Mouse (Mus musculus) limb, embryonic 14.5 days (tissue): Measurements from ENCODE around the gene Mras. TPM values are rescaled to one million over a fixed set of nuclear protein-coding genes. Genes with fewer than 3 reads are reported as not detected.

Source experiments
- ATAC-seq: fragments of 200-750 bp; cut with Nextera tagmentation; 2 replicates; pipeline ENCODE4 v1.8.0; 2017; ENCODE audit warnings: low read depth, moderate number of reproducible peaks, moderate TSS enrichment; ENCODE audit not compliant: low FRiP score
- DNase-seq: peaks from one replicate; pipeline ENCODE4 v3.0.0-alpha.2; 2015; ENCODE audit warnings: low spot score
- H3K27ac ChIP-seq: fragments of 300-500 bp; sonication (generic); replicated peaks from 2 replicates; pipeline ENCODE4 v1.5.1; 2014; ENCODE audit warnings: low read depth, mild to moderate bottlenecking, low read length, moderate library complexity, mixed read lengths
- H3K27me3 ChIP-seq: fragments of 300-500 bp; sonication (generic); 2 replicates; pipeline ENCODE4 v1.6.1; 2014; ENCODE audit warnings: low read length, mixed read lengths; ENCODE audit not compliant: control insufficient read depth, insufficient read depth
- H3K36me3 ChIP-seq: fragments of 300-500 bp; sonication (generic); 2 replicates; pipeline ENCODE4 v1.6.1; 2014; ENCODE audit warnings: mild to moderate bottlenecking, low read length, moderate library complexity, mixed read lengths; ENCODE audit not compliant: control insufficient read depth, insufficient read depth
- H3K4me1 ChIP-seq: fragments of 300-500 bp; sonication (generic); 2 replicates; pipeline ENCODE4 v1.6.1; 2014; ENCODE audit warnings: antibody characterized with exemption, low read length, mixed read lengths; ENCODE audit not compliant: control insufficient read depth, insufficient read depth
- H3K4me2 ChIP-seq: fragments of 300-500 bp; sonication (generic); replicated peaks from 2 replicates; pipeline ENCODE4 v1.6.1; 2014; ENCODE audit warnings: low read depth, mild to moderate bottlenecking, low read length, moderate library complexity; ENCODE audit not compliant: severe bottlenecking
- H3K4me3 ChIP-seq: fragments of 300-500 bp; sonication (generic); replicated peaks from 2 replicates; pipeline ENCODE4 v1.5.1; 2014; ENCODE audit warnings: low read length
- H3K9ac ChIP-seq: fragments of 300-500 bp; sonication (generic); 2 replicates; pipeline ENCODE4 v1.6.1; 2014; ENCODE audit warnings: mild to moderate bottlenecking, low read depth, low read length, moderate library complexity; ENCODE audit not compliant: severe bottlenecking
- H3K9me3 ChIP-seq: fragments of 300-500 bp; sonication (generic); 2 replicates; pipeline ENCODE4 v1.6.1; 2016; ENCODE audit warnings: low read length; ENCODE audit not compliant: control insufficient read depth
- POLR2A ChIP-seq: fragments of 200-500 bp; IDR thresholded peaks from 2 replicates; pipeline ENCODE4 v1.8.0; 2012; ENCODE audit warnings: inconsistent platforms, mild to moderate bottlenecking, moderate library complexity, borderline replicate concordance; ENCODE audit not compliant: insufficient read depth, insufficient read length; ENCODE audit errors: extremely low read depth
- WGBS: fragments of 180-500 bp; shearing (Covaris S2); extraction: QIAGEN DNeasy Blood & Tissue Kit; methylation state at CpG from one replicate; pipeline ENCODE4 v1.1.7; 2014; 5-methylcytosine and 5-hydroxymethylcytosine counted together
- polyA plus RNA-seq, 2 experiments: library from polyadenylated mRNA; depleted of rRNA in 1 of 2; stranded (reverse) in 1 of 2; unstranded in 1 of 2; fragments of >200 nt; fragmentation: Nextera tagmentation in 1 of 2; extraction: Ambion mirVana in 1 of 2; gene quantifications; 2 replicates each; pipeline versions ENCODE4 v1.2.1 to v1.2.3; 2012 to 2014

Gene Mras
- polyA plus RNA-seq, 2 experiments, result 23.3 to 23.7 TPM

DNA sequence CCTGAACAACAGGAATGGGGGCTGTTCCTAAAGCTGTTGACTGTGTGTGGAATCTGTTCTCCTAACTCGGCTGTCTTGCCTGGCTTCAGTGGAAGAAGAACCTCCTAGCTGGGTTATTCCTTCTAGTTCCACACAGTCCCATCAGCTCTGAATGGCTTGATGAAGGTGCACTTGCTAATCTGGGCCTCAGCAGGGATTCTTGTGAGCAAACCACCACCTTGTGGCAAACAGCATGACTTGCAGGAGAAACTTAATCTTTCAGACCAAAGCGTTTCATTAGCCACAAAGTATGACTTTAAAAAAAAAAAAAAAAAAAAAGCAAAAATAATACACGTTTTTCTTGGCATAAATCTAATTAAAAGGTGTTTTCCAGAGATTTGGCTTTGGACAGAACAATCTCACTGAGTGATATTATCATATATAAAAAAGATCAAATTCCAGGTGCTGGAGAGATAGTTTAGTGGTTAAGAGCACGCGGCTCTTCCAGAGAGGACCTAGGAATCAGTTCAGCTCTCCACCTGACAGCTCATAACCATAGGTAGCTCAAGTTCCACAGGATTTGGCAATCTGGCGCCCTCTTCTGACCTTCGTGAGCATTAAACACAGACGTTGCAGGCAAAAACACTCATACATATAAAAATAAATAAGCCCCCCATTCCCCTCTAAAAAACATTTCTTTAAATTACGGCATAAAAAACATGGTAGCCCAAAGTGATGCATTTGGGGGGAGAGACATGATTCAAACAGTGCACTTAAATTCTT is 12.9 kb upstream of the Mras start:
- no peak overlapping the region for H3K4me3 ChIP-seq
- no peaks in the 10 kb centered on the region for H3K27me3 ChIP-seq
- WGBS, result 49% methylated on average over 9 of the region's 9 CpGs
- no peak overlapping the region for H3K4me2 ChIP-seq
- no peak for TF ChIP-seq POLR2A
- peaks cover 4% of the 10 kb centered on the region; the same call in 1 of the 2 replicates for H3K4me1 ChIP-seq
- DNase-seq, result no peak
- no peaks in the 10 kb centered on the region for H3K36me3 ChIP-seq
- H3K9ac ChIP-seq, result no peak overlapping the region
- H3K27ac ChIP-seq, result no peak overlapping the region
- no peak for ATAC-seq
- no peaks in the 10 kb centered on the region for H3K9me3 ChIP-seq

DNA sequence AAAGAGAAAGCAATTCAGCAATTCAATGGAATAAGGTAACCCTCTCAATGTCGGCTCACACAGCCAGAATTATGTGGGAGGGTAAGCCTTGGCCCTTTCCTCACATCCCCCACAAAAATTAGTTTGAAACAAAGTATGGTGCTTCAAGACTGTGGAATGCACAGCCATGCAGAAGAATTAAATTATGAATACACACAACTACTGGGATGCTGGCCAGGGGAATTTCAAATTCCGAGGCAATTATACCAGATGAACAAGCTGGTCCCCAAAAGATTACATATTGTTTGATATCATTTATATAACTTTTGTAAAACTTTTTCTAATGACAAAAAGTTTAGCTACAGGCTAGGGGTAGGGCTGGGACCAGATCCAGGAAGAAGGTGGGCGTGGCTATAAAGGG is 10.1 kb upstream of the Mras start:
- no peak overlapping the region for H3K27ac ChIP-seq
- H3K4me3 ChIP-seq, result no peak overlapping the region
- H3K9ac ChIP-seq, result no peak overlapping the region
- H3K27me3 ChIP-seq, result no peaks in the 10 kb centered on the region
- no peak for TF ChIP-seq POLR2A
- no peak for DNase-seq
- H3K36me3 ChIP-seq, result no peaks in the 10 kb centered on the region
- peaks cover 4% of the 10 kb centered on the region; the same call in 1 of the 2 replicates for H3K4me1 ChIP-seq
- no peaks in the 10 kb centered on the region for H3K9me3 ChIP-seq
- no peak for ATAC-seq
- WGBS, result 66% methylated on average over 3 of the region's 3 CpGs
- no peak overlapping the region for H3K4me2 ChIP-seq

- H3K4me1 ChIP-seq, result peaks cover 3% of the 10 kb centered on the region; the same call in 1 of the 2 replicates
- H3K4me3 ChIP-seq, result no peak overlapping the region
- H3K36me3 ChIP-seq, result no peaks in the 10 kb centered on the region
- no peak for DNase-seq
- no peak overlapping the region for H3K4me2 ChIP-seq
- H3K27me3 ChIP-seq, result no peaks in the 10 kb centered on the region
- no peak overlapping the region for H3K9ac ChIP-seq
- no peaks in the 10 kb centered on the region for H3K9me3 ChIP-seq
- TF ChIP-seq POLR2A, result no peak
- no peak for ATAC-seq
- H3K27ac ChIP-seq, result no peak overlapping the region
Measured at GRCm38 (mm10) chr9:99446259-99446658, 9.1 kb upstream of the Mras start.

GRCm38 (mm10) chr9:99444590-99445178 is 7.5 kb upstream of the Mras start:
- H3K4me2 ChIP-seq, result no peak overlapping the region
- no peak overlapping the region for H3K27ac ChIP-seq
- no peak for DNase-seq
- no peak for ATAC-seq
- H3K4me3 ChIP-seq, result no peak overlapping the region
- no peaks in the 10 kb centered on the region for H3K36me3 ChIP-seq
- H3K27me3 ChIP-seq, result no peaks in the 10 kb centered on the region
- 37% methylated on average over 8 of the region's 8 CpGs for whole genome bisulfite sequencing
- no peaks in the 10 kb centered on the region for H3K9me3 ChIP-seq
- TF ChIP-seq POLR2A, result no peak
- no peaks in the 10 kb centered on the region; the same call in 1 of the 2 replicates for H3K4me1 ChIP-seq
- no peak overlapping the region for H3K9ac ChIP-seq

DNA sequence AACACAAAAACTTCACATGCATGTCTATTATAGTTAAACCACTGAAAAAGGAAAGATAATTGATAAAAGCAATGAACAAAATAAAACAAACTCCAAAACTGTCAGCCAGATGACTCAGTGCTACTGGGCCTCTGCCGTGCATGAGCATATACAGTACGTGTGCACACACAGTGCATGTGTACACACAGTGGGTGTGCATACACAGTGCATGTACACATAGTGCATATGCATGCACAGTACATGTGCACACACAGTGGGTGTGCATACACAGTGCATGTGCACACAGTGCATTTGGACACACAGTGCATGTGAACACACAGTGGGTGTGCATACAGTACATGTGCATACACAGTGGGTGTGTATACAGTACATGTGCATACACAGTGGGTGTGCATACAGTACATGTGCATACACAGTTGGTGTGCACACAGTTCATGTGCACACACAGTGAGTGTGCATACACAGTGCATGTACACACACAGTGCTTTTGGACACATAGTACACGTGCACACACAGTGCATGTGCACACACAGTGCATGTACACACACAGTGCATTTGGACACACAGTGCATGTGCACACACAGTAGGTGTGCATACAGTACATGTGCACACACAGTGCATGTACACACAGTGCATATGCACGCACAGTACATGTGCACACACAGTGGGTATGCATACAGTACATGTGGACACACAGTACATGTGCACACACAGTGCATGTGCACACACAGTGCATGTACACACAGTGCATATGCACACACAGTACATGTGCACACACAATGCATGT is 4.7 kb upstream of the Mras start:
- Histone ChIP-seq H3K36me3 (no peaks in the 10 kb centered on the region), H3K9ac (no peak overlapping the region), H3K4me2 (no peak overlapping the region), H3K27me3 (no peaks in the 10 kb centered on the region), H3K27ac (no peak overlapping the region), H3K4me3 (no peak overlapping the region), H3K4me1 (peaks cover 5% of the 10 kb centered on the region; the same call in 1 of the 2 replicates), H3K9me3 (no peaks in the 10 kb centered on the region)
- no peak for ATAC-seq
- WGBS, result 92% methylated on average over 4 of the region's 4 CpGs
- no peak for TF ChIP-seq POLR2A
- no peak for DNase-seq
